Mouse (Mus musculus) forebrain, embryonic 16.5 days (tissue): ENCODE data around the gene Plekhh3. TPM values are rescaled to one million over a fixed set of nuclear protein-coding genes. Genes with fewer than 3 reads are reported as not detected.

Source experiments
- ATAC-seq: fragments of 200-750 bp; cut with Nextera tagmentation; 2 replicates; pipeline ENCODE4 v1.8.0; 2017; ENCODE audit warnings: mild to moderate bottlenecking, moderate library complexity
- H3K27ac ChIP-seq: fragments of 300-500 bp; sonication (generic); 2 replicates; pipeline ENCODE4 v1.5.1; 2014; ENCODE audit warnings: low read length, control low read depth
- H3K27me3 ChIP-seq: fragments of 300-500 bp; sonication (generic); replicated peaks from 2 replicates; pipeline ENCODE4 v1.6.1; 2014; ENCODE audit warnings: low read length; ENCODE audit not compliant: control insufficient read depth, insufficient read depth
- H3K36me3 ChIP-seq: fragments of 300-500 bp; sonication (generic); 2 replicates; pipeline ENCODE4 v1.6.1; 2014; ENCODE audit not compliant: control insufficient read depth, insufficient read depth
- H3K4me1 ChIP-seq: fragments of 300-500 bp; sonication (generic); replicated peaks from 2 replicates; pipeline ENCODE4 v1.6.1; 2014; ENCODE audit warnings: low read length; ENCODE audit not compliant: control insufficient read depth, insufficient read depth
- H3K4me2 ChIP-seq: fragments of 300-500 bp; sonication (generic); 2 replicates; pipeline ENCODE4 v1.6.1; 2014; ENCODE audit warnings: mild to moderate bottlenecking, low read length, control low read depth
- H3K4me3 ChIP-seq: fragments of 300-500 bp; sonication (generic); replicated peaks from 2 replicates; pipeline ENCODE4 v1.5.1; 2014; ENCODE audit warnings: mild to moderate bottlenecking, low read length, control low read depth
- H3K9ac ChIP-seq: fragments of 300-500 bp; sonication (generic); replicated peaks from 2 replicates; pipeline ENCODE4 v1.6.1; 2014; ENCODE audit warnings: low read depth, low read length, control low read depth
- H3K9me3 ChIP-seq: fragments of 300-500 bp; sonication (generic); 2 replicates; pipeline ENCODE4 v1.6.1; 2016; ENCODE audit warnings: low read length; ENCODE audit not compliant: control insufficient read depth
- WGBS: fragments of 180-500 bp; shearing (Covaris S2); extraction: QIAGEN DNeasy Blood & Tissue Kit; methylation state at CpG from one replicate; pipeline ENCODE4 v1.1.7; 2014; 5-methylcytosine and 5-hydroxymethylcytosine counted together
- polyA plus RNA-seq: library from polyadenylated mRNA; unstranded; fragments of >200 nt; fragmentation: Nextera tagmentation; extraction: Ambion mirVana; gene quantifications from 2 replicates; pipeline ENCODE4 v1.2.1, GENCODE M21; 2015

Plekhh3 gene
- polyA plus RNA-seq, 1 experiment from 2014 or later, result 4.8 TPM

GRCm38 (mm10) chr11:101195101-101195500 lies 23.9 kb upstream of the Plekhh3 start:
- no peak overlapping the region for H3K4me3 ChIP-seq
- H3K9me3 ChIP-seq, result no peaks in the 10 kb centered on the region
- ATAC-seq, result no peak
- no peak overlapping the region for H3K4me2 ChIP-seq
- H3K27me3 ChIP-seq, result no peaks in the 10 kb centered on the region
- H3K27ac ChIP-seq, result no peak overlapping the region
- H3K9ac ChIP-seq, result no peak overlapping the region
- H3K4me1 ChIP-seq, result peaks cover 7% of the 10 kb centered on the region
- WGBS, result 71% methylated on average over 1 of the region's 1 CpGs
- peaks cover 14% of the 10 kb centered on the region for H3K36me3 ChIP-seq

- WGBS, result 92% methylated on average over 6 of the region's 6 CpGs
These were observed 23.5 kb upstream of the Plekhh3 start for GRCm38 (mm10) chr11:101194643-101195042.

GRCm38 (mm10) chr11:101194137-101194536 lies 23.0 kb upstream of the Plekhh3 start:
- peaks cover 16% of the 10 kb centered on the region for H3K4me1 ChIP-seq
- no peak overlapping the region for H3K27ac ChIP-seq
- no peak overlapping the region for H3K9ac ChIP-seq
- H3K4me3 ChIP-seq, result no peak overlapping the region
- ATAC-seq, result no peak
- H3K27me3 ChIP-seq, result no peaks in the 10 kb centered on the region
- 63% methylated on average over 5 of the region's 5 CpGs for WGBS
- H3K4me2 ChIP-seq, result no peak overlapping the region
- peaks cover 9% of the 10 kb centered on the region for H3K36me3 ChIP-seq
- H3K9me3 ChIP-seq, result no peaks in the 10 kb centered on the region

More at GRCm38 (mm10) chr11:101194643-101195042, 23.5 kb upstream of the Plekhh3 start:
- Histone ChIP-seq H3K36me3 (peaks cover 14% of the 10 kb centered on the region), H3K9ac (no peak overlapping the region), H3K9me3 (no peaks in the 10 kb centered on the region), H3K27me3 (no peaks in the 10 kb centered on the region), H3K27ac (no peak overlapping the region), H3K4me1 (peaks cover 11% of the 10 kb centered on the region), H3K4me3 (no peak overlapping the region), H3K4me2 (no peak overlapping the region)
- no peak for ATAC-seq

- no peak overlapping the region for H3K27ac ChIP-seq
- 72% methylated on average over 7 of the region's 7 CpGs for WGBS
- no peak overlapping the region for H3K9ac ChIP-seq
- peaks cover 6% of the 10 kb centered on the region for H3K36me3 ChIP-seq
- no peak overlapping the region for H3K4me3 ChIP-seq
- H3K4me1 ChIP-seq, result peaks cover 16% of the 10 kb centered on the region
- ATAC-seq, result no peak
- H3K9me3 ChIP-seq, result no peaks in the 10 kb centered on the region
- H3K4me2 ChIP-seq, result no peak overlapping the region
- H3K27me3 ChIP-seq, result no peaks in the 10 kb centered on the region
These were observed 21.9 kb upstream of the Plekhh3 start for GRCm38 (mm10) chr11:101193076-101193475.

GRCm38 (mm10) chr11:101192646-101193045 lies 21.5 kb upstream of the Plekhh3 start:
- Histone ChIP-seq H3K9me3 (no peaks in the 10 kb centered on the region), H3K27ac (no peak overlapping the region), H3K36me3 (peaks cover 4% of the 10 kb centered on the region), H3K4me3 (no peak overlapping the region), H3K4me1 (peaks cover 16% of the 10 kb centered on the region), H3K27me3 (no peaks in the 10 kb centered on the region), H3K4me2 (no peak overlapping the region), H3K9ac (no peak overlapping the region)
- WGBS, result 88% methylated on average over 6 of the region's 6 CpGs
- no peak for ATAC-seq

- H3K9ac ChIP-seq, result no peak overlapping the region
- no peak for ATAC-seq
- H3K4me1 ChIP-seq, result peaks cover 16% of the 10 kb centered on the region
- H3K4me3 ChIP-seq, result no peak overlapping the region
- peaks cover 3% of the 10 kb centered on the region for H3K36me3 ChIP-seq
- no peaks in the 10 kb centered on the region for H3K27me3 ChIP-seq
- no peak overlapping the region for H3K4me2 ChIP-seq
- no peak overlapping the region for H3K27ac ChIP-seq
- H3K9me3 ChIP-seq, result no peaks in the 10 kb centered on the region
- 80% methylated on average over 4 of the region's 4 CpGs for WGBS
These were observed 20.8 kb upstream of the Plekhh3 start for GRCm38 (mm10) chr11:101191919-101192470.

- H3K9me3 ChIP-seq, result no peaks in the 10 kb centered on the region
- H3K4me3 ChIP-seq, result no peak overlapping the region
- no peak overlapping the region for H3K27ac ChIP-seq
- WGBS, result 54% methylated on average over 17 of the region's 17 CpGs
- H3K4me1 ChIP-seq, result peaks cover 16% of the 10 kb centered on the region
- no peak overlapping the region for H3K4me2 ChIP-seq
- ATAC-seq, result no peak
- no peaks in the 10 kb centered on the region for H3K27me3 ChIP-seq
- no peak overlapping the region for H3K9ac ChIP-seq
- H3K36me3 ChIP-seq, result no peaks in the 10 kb centered on the region
These were observed 20.1 kb upstream of the Plekhh3 start for GRCm38 (mm10) chr11:101190913-101191907.

- H3K36me3 ChIP-seq, result no peaks in the 10 kb centered on the region
- peak; percentile 37; the same call in 1 of the 2 replicates for ATAC-seq
- H3K9ac ChIP-seq, result no peak overlapping the region
- 47% methylated on average over 8 of the region's 8 CpGs for WGBS
- no peaks in the 10 kb centered on the region for H3K9me3 ChIP-seq
- H3K4me2 ChIP-seq, result no peak overlapping the region
- peaks cover 16% of the 10 kb centered on the region for H3K4me1 ChIP-seq
- no peaks in the 10 kb centered on the region for H3K27me3 ChIP-seq
- peak overlapping the region; percentile 56; the same call in 1 of the 2 replicates for H3K27ac ChIP-seq
- no peak overlapping the region for H3K4me3 ChIP-seq
These were observed 19.2 kb upstream of the Plekhh3 start for GRCm38 (mm10) chr11:101190181-101190912.
